Mouse (Mus musculus) MEL (cell line): ENCODE measurements around the gene Nupl2. TPM values are rescaled to one million over a fixed set of nuclear protein-coding genes. Genes with fewer than 3 reads are reported as not detected.

Source experiments
- DNase-seq: peaks from one replicate; pipeline ENCODE4 v3.0.0; 2011; ENCODE audit warnings: low read depth, low spot score
- H3K27ac ChIP-seq: 2 replicates; pipeline ENCODE4 v1.5.1; 2012; ENCODE audit warnings: low read depth, mild to moderate bottlenecking, control low read depth, low read length, moderate library complexity; ENCODE audit not compliant: control insufficient read depth
- H3K27me3 ChIP-seq, 2 experiments: fragments of 150-350 bp in 1 of 2; sonication (generic) in 1 of 2; 2 replicates each; pipeline ENCODE4 v1.6.1; 2012; ENCODE audit warnings: low read length in 2 of 2, mild to moderate bottlenecking in 2 of 2, improper control_type of control experiment in 1 of 2, moderate library complexity in 1 of 2; ENCODE audit not compliant: insufficient read depth in 2 of 2, control insufficient read depth in 1 of 2
- H3K36me3 ChIP-seq, 2 experiments: 2 replicates each; pipeline ENCODE4 v1.6.1; 2012 to 2014; ENCODE audit warnings: low read length in 2 of 2, improper control_type of control experiment in 1 of 2, inconsistent platforms in 1 of 2, mild to moderate bottlenecking in 1 of 2; ENCODE audit not compliant: insufficient read depth in 2 of 2, control insufficient read depth in 1 of 2
- H3K4me1 ChIP-seq, 2 experiments: fragments of 150-350 bp in 1 of 2; sonication (generic) in 1 of 2; 2 replicates each; pipeline ENCODE4 v1.6.1; 2012; ENCODE audit warnings: low read length in 2 of 2, improper control_type of control experiment in 1 of 2, mild to moderate bottlenecking in 1 of 2; ENCODE audit not compliant: insufficient read depth in 2 of 2, control insufficient read depth in 1 of 2
- H3K4me3 ChIP-seq, 2 experiments: fragments of 150-350 bp in 1 of 2; sonication (generic) in 1 of 2; 2 replicates each; pipeline ENCODE4 v1.5.1; 2012; ENCODE audit warnings: low read depth in 2 of 2, low read length in 2 of 2, mild to moderate bottlenecking in 2 of 2, moderate library complexity in 2 of 2, control low read depth in 1 of 2, improper control_type of control experiment in 1 of 2; ENCODE audit not compliant: control insufficient read depth in 1 of 2, insufficient read depth in 1 of 2
- H3K79me2 ChIP-seq: 2 replicates; pipeline ENCODE4 v1.6.1; 2012; ENCODE audit warnings: mild to moderate bottlenecking, low read length, moderate library complexity; ENCODE audit not compliant: control insufficient read depth, poor library complexity, insufficient read depth
- H3K9ac ChIP-seq: 2 replicates; pipeline ENCODE4 v1.6.1; 2012; ENCODE audit warnings: low read depth, mild to moderate bottlenecking, control low read depth, low read length, moderate library complexity; ENCODE audit not compliant: control insufficient read depth, poor library complexity, severe bottlenecking
- H3K9me3 ChIP-seq: fragments of 150-350 bp; sonication (generic); replicated peaks from 2 replicates; pipeline ENCODE4 v1.6.1; 2012; ENCODE audit warnings: mild to moderate bottlenecking, low read length, improper control_type of control experiment, moderate library complexity; ENCODE audit not compliant: insufficient read depth
- E2F4 ChIP-seq: IDR thresholded peaks from 2 replicates; pipeline ENCODE4 v1.6.1; 2011; ENCODE audit warnings: low read depth, low read length, improper control_type of control experiment, borderline replicate concordance
- ELF1 ChIP-seq: IDR thresholded peaks from 2 replicates; pipeline ENCODE4 v1.6.1; 2014; ENCODE audit warnings: low read depth, mild to moderate bottlenecking, inconsistent platforms, low read length, improper control_type of control experiment, moderate library complexity
- EP300 ChIP-seq, 2 experiments: IDR thresholded peaks; 2 replicates each; pipeline ENCODE4 v1.6.1; 2011; ENCODE audit warnings: improper control_type of control experiment in 2 of 2, low read length in 2 of 2, low read depth in 1 of 2, mild to moderate bottlenecking in 1 of 2
- KAT2A ChIP-seq: conservative IDR thresholded peaks from 2 replicates; pipeline ENCODE4 v1.6.1; 2012; ENCODE audit warnings: low read depth, low read length, improper control_type of control experiment, inconsistent platforms
- MAFK ChIP-seq: IDR thresholded peaks from 2 replicates; pipeline ENCODE4 v1.6.1; 2011; ENCODE audit warnings: low read depth, mild to moderate bottlenecking, low read length, improper control_type of control experiment, borderline replicate concordance
- MAZ ChIP-seq: IDR thresholded peaks from 2 replicates; pipeline ENCODE4 v1.6.1; 2012; ENCODE audit warnings: low read depth, mild to moderate bottlenecking, inconsistent platforms, low read length, improper control_type of control experiment
- MXI1 ChIP-seq: IDR thresholded peaks from 2 replicates; pipeline ENCODE4 v1.6.1; 2011; ENCODE audit warnings: mild to moderate bottlenecking, low read depth, low read length, improper control_type of control experiment
- NRF1 ChIP-seq: IDR thresholded peaks from 2 replicates; pipeline ENCODE4 v1.6.1; 2014; ENCODE audit warnings: low read depth, mild to moderate bottlenecking, inconsistent platforms, low read length, improper control_type of control experiment, moderate library complexity; ENCODE audit not compliant: poor library complexity, insufficient read depth, severe bottlenecking
- POLR2A ChIP-seq, 2 experiments: IDR thresholded peaks; 2 replicates each; pipeline ENCODE4 v1.6.1; 2011 to 2012; ENCODE audit warnings: low read length in 2 of 2, mild to moderate bottlenecking in 2 of 2, control low read depth in 1 of 2, improper control_type of control experiment in 1 of 2, low read depth in 1 of 2, moderate library complexity in 1 of 2; ENCODE audit not compliant: control insufficient read depth in 1 of 2, insufficient read depth in 1 of 2, poor library complexity in 1 of 2
- POLR2AphosphoS2 ChIP-seq: IDR thresholded peaks from 2 replicates; pipeline ENCODE4 v1.6.1; 2011; ENCODE audit warnings: low read length, improper control_type of control experiment
- POLR2AphosphoS5 ChIP-seq: IDR thresholded peaks from 2 replicates; pipeline ENCODE4 v1.6.1; 2012; ENCODE audit warnings: low read depth, borderline replicate concordance, mild to moderate bottlenecking, inconsistent platforms, low read length, moderate library complexity, mixed read lengths
- RAD21 ChIP-seq: IDR thresholded peaks from 2 replicates; pipeline ENCODE4 v1.6.1; 2011; ENCODE audit warnings: mild to moderate bottlenecking, low read depth, low read length, improper control_type of control experiment
- RCOR1 ChIP-seq: IDR thresholded peaks from 2 replicates; pipeline ENCODE4 v1.6.1; 2012; ENCODE audit warnings: low read depth, mild to moderate bottlenecking, inconsistent platforms, low read length, improper control_type of control experiment
- SMC3 ChIP-seq: IDR thresholded peaks from 2 replicates; pipeline ENCODE4 v1.6.1; 2011; ENCODE audit warnings: low read depth, low read length, improper control_type of control experiment
- TBP ChIP-seq: IDR thresholded peaks from 2 replicates; pipeline ENCODE4 v1.8.0; 2011; ENCODE audit warnings: low read depth, low read length, improper control_type of control experiment
- UBTF ChIP-seq: IDR thresholded peaks from 2 replicates; pipeline ENCODE4 v1.6.1; 2012; ENCODE audit warnings: low read depth, mild to moderate bottlenecking, inconsistent platforms, low read length, improper control_type of control experiment, moderate library complexity, borderline replicate concordance; ENCODE audit not compliant: insufficient read depth
- USF1 ChIP-seq: IDR thresholded peaks from 2 replicates; pipeline ENCODE4 v1.6.1; 2014; ENCODE audit warnings: low read depth, mild to moderate bottlenecking, inconsistent platforms, low read length, improper control_type of control experiment, moderate library complexity
- USF2 ChIP-seq, 2 experiments: IDR thresholded peaks; 2 replicates each; pipeline ENCODE4 v1.6.1; 2011 to 2012; ENCODE audit warnings: improper control_type of control experiment in 2 of 2, low read length in 2 of 2, borderline replicate concordance in 1 of 2, inconsistent platforms in 1 of 2, low read depth in 1 of 2, mild to moderate bottlenecking in 1 of 2; ENCODE audit not compliant: insufficient read depth in 1 of 2
- ZMIZ1 ChIP-seq: IDR thresholded peaks from 2 replicates; pipeline ENCODE4 v1.6.1; 2012; ENCODE audit warnings: low read depth, mild to moderate bottlenecking, inconsistent platforms, low read length, improper control_type of control experiment, moderate library complexity
- ZNF384 ChIP-seq: IDR thresholded peaks from 2 replicates; pipeline ENCODE4 v1.6.1; 2012; ENCODE audit warnings: low read depth, mild to moderate bottlenecking, inconsistent platforms, low read length, improper control_type of control experiment
- polyA plus RNA-seq, 2 experiments: library from polyadenylated mRNA; stranded (reverse) in 1 of 2; unstranded in 1 of 2; fragments of >175 nt in 1 of 2; fragments of >200 nt in 1 of 2; gene quantifications; 2 replicates each; pipeline versions ENCODE4 v1.2.1 to v1.2.4; 2012; ENCODE audit warnings: low replicate concordance in 2 of 2, low read depth in 1 of 2; ENCODE audit not compliant: insufficient read length in 2 of 2, insufficient read depth in 1 of 2, missing spikeins in 1 of 2
- total RNA-seq: library from RNA; depleted of rRNA; stranded (reverse); fragments of 300-350 nt; gene quantifications from 2 replicates; pipeline ENCODE4 v1.2.3, GENCODE M21; 2012

The Nupl2 gene
- total and polyA plus RNA-seq, 3 experiments, result 13.8 to 121 (median 23.1) TPM

GRCm38 (mm10) chr5:24164789-24165445 is at the start of gene Nupl2 (continued):
- TF ChIP-seq POLR2AphosphoS5, result no peak
- 0 out of 2 replicates have a peak, but pooled peaks have one; percentile 26 for TF ChIP-seq NRF1
- peak; percentile 78 to 84 for TF ChIP-seq POLR2A (IDR thresholded peaks at IDR 0.05; ENCODE audit: control insufficient read depth in 1 of 2, insufficient read depth in 1 of 2, low read depth in 1 of 2, low read length in 2 of 2, poor library complexity in 1 of 2)

GRCm38 (mm10) chr5:24122221-24122620 is 42.5 kb upstream of the Nupl2 start:
- Histone ChIP-seq H3K27me3 (no peaks in the 10 kb centered on the region), H3K4me3 (no peak overlapping the region), H3K36me3 (no peaks in the 10 kb centered on the region), H3K4me1 (no peaks in the 10 kb centered on the region), H3K9ac (no peak overlapping the region), H3K27ac (no peak overlapping the region), H3K79me2 (0 out of 2 replicates have a peak, but pooled peaks cover 2% of the 10 kb centered on the region), H3K9me3 (no peaks in the 10 kb centered on the region)
- DNase-seq, result no peak
- TF ChIP-seq POLR2A (IDR thresholded peaks at IDR 0.05; ENCODE audit: control insufficient read depth in 1 of 2, insufficient read depth in 1 of 2, low read depth in 1 of 2, low read length in 2 of 2, poor library complexity in 1 of 2) (no peak), USF1 (no peak), RAD21 (no peak), MXI1 (no peak), UBTF (no peak), KAT2A (no peak), MAFK (no peak), SMC3 (no peak), EP300 (IDR thresholded peaks at IDR 0.05; ENCODE audit: low read depth in 1 of 2, low read length in 2 of 2) (no peak), ZNF384 (no peak), POLR2AphosphoS2 (no peak), ZMIZ1 (no peak), USF2 (IDR thresholded peaks at IDR 0.05; ENCODE audit: borderline replicate concordance in 1 of 2, insufficient read depth in 1 of 2, low read depth in 1 of 2, low read length in 2 of 2) (no peak), RCOR1 (no peak), NRF1 (no peak), ELF1 (no peak), TBP (no peak), MAZ (no peak), E2F4 (no peak)
